16 mouse cellular contexts compared by ENCODE assay signal in genomic region chr4:103199086-103199485, GRCm38 (mm10). TPM values are rescaled to one million over a fixed set of nuclear protein-coding genes. Genes with fewer than 3 reads are reported as not detected.
A peak's percentile ranks its signal among the peaks of the same experiment; 100 is the strongest.
DNase-seq lines count a peak whose midpoint lies in the region; TF ChIP-seq lines count a peak whose summit lies in the region.
"Had no signal": no experiment of that assay in that cellular context is flagged by ENCODE, and none has a peak within 500 bp of the region (broad histone marks: within the 10 kb centered on the region; RNA-seq: fewer than 3 reads in every experiment).

No protein-coding gene starts in this region.

- no peak overlapping the region for H3K9ac ChIP-seq in ES-Bruce4 (ENCODE audit: low read depth, poor library complexity, severe bottlenecking)
- H3K9ac ChIP-seq: embryonic facial prominence, embryonic 13.5 days; forebrain, embryonic 12.5 days; heart, embryonic 12.5 days; hindbrain, embryonic 15.5 days had no signal

- TF ChIP-seq EP300 in ES-Bruce4 (IDR thresholded peaks at IDR 0.05; ENCODE audit: insufficient read depth, low read depth, low read length) = no peak

- H3K4me3 ChIP-seq in ES-Bruce4 (ENCODE audit: low read depth, low read length) = no peak overlapping the region
- H3K4me3 ChIP-seq: embryonic facial prominence, embryonic 13.5 days; forebrain, embryonic 12.5 days; heart, embryonic 12.5 days; hindbrain, embryonic 15.5 days had no signal

- H3K36me3 ChIP-seq in ES-Bruce4 (ENCODE audit: control insufficient read depth, insufficient read depth, low read length, poor library complexity, severe bottlenecking) = no peaks in the 10 kb centered on the region

- peak; percentile 30 for TF ChIP-seq CTCF in ES-Bruce4 (IDR thresholded peaks at IDR 0.05; ENCODE audit: low read depth, low read length)

- TF ChIP-seq POLR2A in ES-Bruce4 (IDR thresholded peaks at IDR 0.05; ENCODE audit: insufficient read depth, low read length) = no peak

- H3K9me3 ChIP-seq in ES-Bruce4 (replicated peaks; ENCODE audit: control insufficient read depth, insufficient read depth, low read length, poor library complexity, severe bottlenecking) = no peaks in the 10 kb centered on the region
- H3K9me3 ChIP-seq: embryonic facial prominence, embryonic 13.5 days; forebrain, embryonic 12.5 days; heart, embryonic 12.5 days; hindbrain, embryonic 15.5 days had no signal

- H3K27ac ChIP-seq in ES-Bruce4 (ENCODE audit: insufficient read depth, low read length) = no peak overlapping the region
- H3K27ac ChIP-seq: embryonic facial prominence, embryonic 13.5 days; forebrain, embryonic 12.5 days; hindbrain, embryonic 15.5 days had no signal

- H3K4me1 ChIP-seq in ES-Bruce4 (ENCODE audit: control insufficient read depth, insufficient read depth, low read length) = no peaks in the 10 kb centered on the region
- H3K4me1 ChIP-seq: embryonic facial prominence, embryonic 13.5 days; forebrain, embryonic 12.5 days; heart, embryonic 12.5 days; hindbrain, embryonic 15.5 days had no signal

- peak; percentile 65 for DNase-seq in heart, adult 11 months
- DNase-seq in heart, postnatal 10 days = no peak
- DNase-seq in ZHBTc4 (ENCODE audit: low read depth, low spot score) = peak; percentile 66
- DNase-seq in thymus, postnatal 36 days = peak; percentile 35 to 57
- DNase-seq in cerebellum, adult 11 months = no peak
- DNase-seq in spleen, postnatal 10 days (ENCODE audit: low spot score in 2 of 2) = no peak
- DNase-seq: adrenal gland, postnatal 25 days; cerebellum, adult 9-10 months; cerebellum, postnatal 36 days; gastrocnemius, postnatal 14 days; heart, postnatal 36 days had no signal

- H3K27me3 ChIP-seq in ES-Bruce4 (ENCODE audit: control insufficient read depth, insufficient read depth, low read length, poor library complexity, severe bottlenecking) = no peaks in the 10 kb centered on the region
- H3K27me3 ChIP-seq: embryonic facial prominence, embryonic 13.5 days; forebrain, embryonic 12.5 days; heart, embryonic 12.5 days; hindbrain, embryonic 15.5 days had no signal

- intact Hi-C loops in heart, postnatal 10 days (cut with DNase I) = no loop called here

RNA-seq across cellular contexts. Expression of gene Slc35d1, which starts 15.9 kb away (rescaled TPM):
- 1 to 10 TPM; 6.9 to 10.0 TPM for total RNA-seq in heart, postnatal 10 days (2021)
- polyA plus RNA-seq in ES-Bruce4 (2011; ENCODE audit: insufficient read depth, insufficient read length, low read depth, missing spikeins) = 14.1 and 15.0 TPM in 2 replicates

Comparison
In these comparisons a context has a peak if more than half of its experiments do, and no peak if none do; other contexts are left out.
1. DNase-seq: peak in heart, adult 11 months (single experiment), ZHBTc4 (single experiment) and thymus, postnatal 36 days (2 of 2); none in heart, postnatal 10 days (0 of 2), cerebellum, adult 11 months (single experiment) and spleen, postnatal 10 days (0 of 2).